Mouse (Mus musculus) ES-Bruce4 (cell line): ENCODE data around the gene Etv2. TPM values are rescaled to one million over a fixed set of nuclear protein-coding genes. Genes with fewer than 3 reads are reported as not detected.
A peak's percentile ranks its signal among the peaks of the same experiment; 100 is the strongest.

Experiments
- H3K27ac ChIP-seq: 2 replicates; pipeline ENCODE4 v1.5.1; 2012; ENCODE audit warnings: low read length, inconsistent platforms; ENCODE audit not compliant: insufficient read depth
- H3K27me3 ChIP-seq: 2 replicates; pipeline ENCODE4 v1.6.1; 2012; ENCODE audit warnings: mild to moderate bottlenecking, low read length, inconsistent platforms; ENCODE audit not compliant: control insufficient read depth, poor library complexity, insufficient read depth, severe bottlenecking
- H3K36me3 ChIP-seq: 2 replicates; pipeline ENCODE4 v1.6.1; 2012; ENCODE audit warnings: inconsistent platforms, mild to moderate bottlenecking, low read length, moderate library complexity; ENCODE audit not compliant: control insufficient read depth, poor library complexity, insufficient read depth, severe bottlenecking
- H3K4me1 ChIP-seq: one replicate; pipeline ENCODE4 v1.8.1; 2011; ENCODE audit warnings: low read length; ENCODE audit not compliant: control insufficient read depth, insufficient read depth
- H3K4me3 ChIP-seq: 2 replicates; pipeline ENCODE4 v1.5.1; 2011; ENCODE audit warnings: low read depth, mild to moderate bottlenecking, low read length
- H3K9ac ChIP-seq: 2 replicates; pipeline ENCODE4 v1.6.1; 2012; ENCODE audit warnings: low read depth, mild to moderate bottlenecking, inconsistent platforms; ENCODE audit not compliant: poor library complexity, severe bottlenecking
- H3K9me3 ChIP-seq: replicated peaks from 2 replicates; pipeline ENCODE4 v1.6.1; 2012; ENCODE audit warnings: mild to moderate bottlenecking, low read length, inconsistent platforms; ENCODE audit not compliant: control insufficient read depth, poor library complexity, insufficient read depth, severe bottlenecking
- CTCF ChIP-seq: IDR thresholded peaks from one replicate; pipeline ENCODE4 v1.8.1; 2011; ENCODE audit warnings: low read depth, low read length
- EP300 ChIP-seq: IDR thresholded peaks from 2 replicates; pipeline ENCODE4 v1.6.1; 2011; ENCODE audit warnings: low read depth, low read length; ENCODE audit not compliant: insufficient read depth
- POLR2A ChIP-seq: IDR thresholded peaks from one replicate; pipeline ENCODE4 v1.8.1; 2011; ENCODE audit warnings: low read length; ENCODE audit not compliant: insufficient read depth
- polyA plus RNA-seq: library from polyadenylated mRNA; stranded (reverse); fragments of >200 nt; gene quantifications from 2 replicates; pipeline ENCODE4 v1.2.4, GENCODE M21; 2011; ENCODE audit warnings: low read depth; ENCODE audit not compliant: missing spikeins, insufficient read depth, insufficient read length

Gene Etv2
- polyA plus RNA-seq, 1 experiment: 3.3 TPM

GRCm38 (mm10) chr7:30615049-30615760, 20.4 kb downstream of the Etv2 start:
- TF ChIP-seq CTCF (no peak), POLR2A (no peak), EP300 (no peak)
- Histone ChIP-seq H3K27ac (peak overlapping the region; percentile 51), H3K9ac (no peak overlapping the region), H3K27me3 (no peaks in the 10 kb centered on the region), H3K36me3 (peaks cover 13% of the 10 kb centered on the region), H3K9me3 (no peaks in the 10 kb centered on the region), H3K4me3 (no peak overlapping the region), H3K4me1 (no peaks in the 10 kb centered on the region)

- Histone ChIP-seq H3K36me3 (peaks cover 13% of the 10 kb centered on the region), H3K27ac (peak overlapping the region; percentile 51; the same call in 1 of the 2 replicates), H3K9ac (no peak overlapping the region), H3K9me3 (no peaks in the 10 kb centered on the region), H3K4me3 (no peak overlapping the region), H3K4me1 (peaks cover 2% of the 10 kb centered on the region), H3K27me3 (no peaks in the 10 kb centered on the region)
- TF ChIP-seq EP300 (no peak), POLR2A (no peak), CTCF (no peak)
Observed at GRCm38 (mm10) chr7:30614454-30614853, 21.2 kb downstream of the Etv2 start.

- Histone ChIP-seq H3K36me3 (peaks cover 8% of the 10 kb centered on the region), H3K4me1 (peaks cover 2% of the 10 kb centered on the region), H3K9ac (no peak overlapping the region), H3K4me3 (no peak overlapping the region), H3K27me3 (no peaks in the 10 kb centered on the region), H3K27ac (no peak overlapping the region), H3K9me3 (no peaks in the 10 kb centered on the region)
- TF ChIP-seq EP300 (no peak), POLR2A (no peak), CTCF (peak; percentile 72)
Observed at GRCm38 (mm10) chr7:30613529-30614112, 22.0 kb downstream of the Etv2 start.

- Histone ChIP-seq H3K4me3 (no peak within 1 kb of the TSS), H3K9ac (no peak within 1 kb of the TSS), H3K27me3 (no peaks in the 10 kb centered on the region), H3K36me3 (peaks cover 3% of the 10 kb centered on the region; the same call in 1 of the 2 replicates), H3K4me1 (peaks cover 2% of the 10 kb centered on the region), H3K9me3 (no peaks in the 10 kb centered on the region), H3K27ac (no peak within 1 kb of the TSS)
- TF ChIP-seq POLR2A (no peak), CTCF (no peak), EP300 (no peak)
Observed at GRCm38 (mm10) chr7:30612654-30613402, 22.8 kb downstream of the Etv2 start, which contains the start of gene Upk1a. Upk1a (minus strand) TSS chr7:30612847.

GRCm38 (mm10) chr7:30610043-30610442, 25.6 kb downstream of the Etv2 start:
- H3K9ac ChIP-seq: no peak overlapping the region
- H3K4me1 ChIP-seq: peaks cover 2% of the 10 kb centered on the region
- no peaks in the 10 kb centered on the region for H3K36me3 ChIP-seq
- H3K27ac ChIP-seq: no peak overlapping the region
- H3K4me3 ChIP-seq: no peak overlapping the region
- no peaks in the 10 kb centered on the region for H3K27me3 ChIP-seq
- TF ChIP-seq POLR2A (no peak), CTCF (peak; percentile 32)
- no peaks in the 10 kb centered on the region for H3K9me3 ChIP-seq
